Mouse (Mus musculus) forebrain, embryonic 14.5 days (tissue): ENCODE data around the gene Rom1. TPM values are rescaled to one million over a fixed set of nuclear protein-coding genes. Genes with fewer than 3 reads are reported as not detected.
A peak's percentile ranks its signal among the peaks of the same experiment; 100 is the strongest.
"Not testable (repeated sequence)": the region's sequence is repeated elsewhere in the genome, so short reads cannot be mapped to it uniquely, and the experiment has no call there.

ENCODE experiments used
- ATAC-seq: fragments of 200-750 bp; cut with Nextera tagmentation; 2 replicates; pipeline ENCODE4 v1.8.0; 2017; ENCODE audit warnings: mild to moderate bottlenecking, moderate library complexity
- DNase-seq: peaks from one replicate; pipeline ENCODE4 v3.0.0-alpha.2; 2015; ENCODE audit warnings: low spot score
- H3K27ac ChIP-seq: fragments of 300-500 bp; sonication (generic); 2 replicates; pipeline ENCODE4 v1.5.1; 2014; ENCODE audit warnings: low read depth, mild to moderate bottlenecking, control low read depth, low read length, moderate library complexity
- H3K27me3 ChIP-seq: fragments of 300-500 bp; sonication (generic); replicated peaks from 2 replicates; pipeline ENCODE4 v1.6.1; 2014; ENCODE audit warnings: low read length, control low read depth, mixed read lengths; ENCODE audit not compliant: control insufficient read depth, insufficient read depth
- H3K36me3 ChIP-seq: fragments of 300-500 bp; sonication (generic); 2 replicates; pipeline ENCODE4 v1.6.1; 2014; ENCODE audit warnings: low read length, control low read depth; ENCODE audit not compliant: control insufficient read depth, insufficient read depth
- H3K4me1 ChIP-seq: fragments of 300-500 bp; sonication (generic); 2 replicates; pipeline ENCODE4 v1.6.1; 2014; ENCODE audit warnings: antibody characterized with exemption, low read length, control low read depth; ENCODE audit not compliant: control insufficient read depth, insufficient read depth
- H3K4me2 ChIP-seq: fragments of 300-500 bp; sonication (generic); 2 replicates; pipeline ENCODE4 v1.6.1; 2014; ENCODE audit warnings: mild to moderate bottlenecking, control low read depth, low read length
- H3K4me3 ChIP-seq: fragments of 300-500 bp; sonication (generic); 2 replicates; pipeline ENCODE4 v1.5.1; 2014; ENCODE audit warnings: low read depth, low read length, control low read depth
- H3K9ac ChIP-seq: fragments of 300-500 bp; sonication (generic); 2 replicates; pipeline ENCODE4 v1.6.1; 2014; ENCODE audit warnings: mild to moderate bottlenecking, low read length, control low read depth, moderate library complexity
- H3K9me3 ChIP-seq: fragments of 300-500 bp; sonication (generic); replicated peaks from 2 replicates; pipeline ENCODE4 v1.6.1; 2016; ENCODE audit warnings: low read length, control low read depth, mixed read lengths; ENCODE audit not compliant: control insufficient read depth
- WGBS: fragments of 180-500 bp; shearing (Covaris S2); extraction: QIAGEN DNeasy Blood & Tissue Kit; methylation state at CpG from one replicate; pipeline ENCODE4 v1.1.7; 2014; 5-methylcytosine and 5-hydroxymethylcytosine counted together
- polyA plus RNA-seq: library from polyadenylated mRNA; unstranded; fragments of >200 nt; fragmentation: Nextera tagmentation; extraction: Ambion mirVana; gene quantifications from 2 replicates; pipeline ENCODE4 v1.2.1, GENCODE M21; 2014

The Rom1 gene
- polyA plus RNA-seq = 0.93 and 0.99 TPM in 2 replicates

DNA sequence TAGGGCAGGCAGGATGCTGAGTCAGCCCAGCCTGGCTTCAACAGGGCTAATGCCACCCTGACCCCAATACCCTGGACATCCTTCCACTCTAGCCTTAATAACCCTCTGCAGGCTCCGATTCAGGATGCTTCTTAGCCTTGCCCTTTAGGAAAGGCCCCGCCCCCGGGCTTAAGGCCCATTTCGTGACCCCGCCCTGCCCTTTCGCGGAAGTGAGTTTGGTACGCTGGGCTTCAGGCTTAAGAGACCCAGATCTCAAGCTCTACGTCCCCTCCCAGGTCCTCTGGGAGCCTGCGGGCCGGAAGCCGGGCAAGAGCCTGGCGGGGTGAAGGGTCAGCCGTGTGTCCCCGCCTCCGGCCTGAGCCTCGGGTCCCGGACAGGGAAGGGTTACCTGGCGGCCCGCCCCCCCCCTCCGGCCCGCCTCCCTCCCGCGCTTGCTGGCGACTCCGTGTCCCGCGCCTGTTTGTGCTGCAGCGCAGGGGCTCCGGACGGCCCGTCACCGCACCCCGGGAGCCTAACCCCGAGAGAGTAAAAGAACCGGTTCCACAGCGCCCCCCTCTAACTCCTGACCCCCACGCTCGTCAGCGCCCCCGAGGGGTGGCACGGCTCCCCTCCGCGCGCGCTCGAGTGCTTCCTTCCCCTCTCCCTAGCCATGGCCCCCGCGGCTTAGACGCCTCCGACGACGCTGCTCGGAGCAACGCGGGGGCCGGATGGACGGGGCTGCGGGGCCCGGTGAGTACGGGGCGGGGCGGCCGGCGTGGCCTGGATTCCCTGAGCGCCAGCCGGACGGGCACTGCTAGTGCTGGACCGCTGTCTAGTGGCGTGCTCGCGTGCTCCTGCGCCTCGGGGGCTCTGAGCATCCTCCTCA, at the start of gene Rom1, which contains the start of gene Eml3:
Gene Rom1 (minus strand): TSS at position 133 of the 865 bp plus-strand sequence.
Gene Eml3 (plus strand): TSS at position 329 of the 865 bp plus-strand sequence.
- Histone ChIP-seq H3K9me3 (no peaks in the 10 kb centered on the region), H3K4me1 (no peaks in the 10 kb centered on the region; the same call in 1 of the 2 replicates), H3K27me3 (no peaks in the 10 kb centered on the region), H3K27ac (no peak within 1 kb of the TSS), H3K4me3 (peak within 1 kb of the TSS; percentile 48), H3K36me3 (peaks cover 29% of the 10 kb centered on the region), H3K4me2 (peak within 1 kb of the TSS; percentile 73), H3K9ac (peak within 1 kb of the TSS; percentile 68)
- ATAC-seq = peak; percentile 72
- DNase-seq = peak; percentile 44
- under 1% methylated on average over 68 of the region's 74 CpGs for WGBS

DNA sequence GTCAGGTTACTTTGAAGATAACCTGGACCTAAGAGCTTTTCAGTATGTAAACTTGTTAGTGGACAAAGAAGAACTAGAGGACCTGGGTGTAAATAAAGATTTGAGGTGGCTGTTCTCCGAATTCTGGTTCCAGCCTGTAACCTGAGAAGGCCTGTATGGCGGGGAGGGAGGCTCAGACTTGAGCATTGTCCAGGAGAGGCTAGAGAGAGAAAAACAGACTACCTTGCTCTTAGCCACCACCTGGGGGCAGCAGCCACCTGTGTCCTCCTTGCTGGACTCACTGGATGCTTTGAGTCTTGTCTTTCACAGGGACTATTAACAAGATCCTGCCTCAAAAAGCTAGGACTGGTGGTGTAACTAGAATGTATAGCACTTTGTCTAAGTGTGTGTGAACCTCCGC, 47.4 kb upstream of the Rom1 start:
- Histone ChIP-seq H3K4me2 (no peak overlapping the region), H3K4me3 (no peak overlapping the region), H3K27me3 (no peaks in the 10 kb centered on the region), H3K27ac (no peak overlapping the region), H3K9ac (no peak overlapping the region), H3K4me1 (no peaks in the 10 kb centered on the region), H3K36me3 (peaks cover 91% of the 10 kb centered on the region), H3K9me3 (no peaks in the 10 kb centered on the region)
- ATAC-seq = peak; percentile 60
- DNase-seq = peak; percentile 64
- 42% methylated on average over 3 of the region's 3 CpGs for WGBS

- Histone ChIP-seq H3K27ac (no peak overlapping the region), H3K9ac (no peak overlapping the region), H3K4me2 (no peak overlapping the region), H3K27me3 (no peaks in the 10 kb centered on the region), H3K4me1 (no peaks in the 10 kb centered on the region), H3K36me3 (peaks cover 98% of the 10 kb centered on the region), H3K9me3 (no peaks in the 10 kb centered on the region), H3K4me3 (no peak overlapping the region)
- 93% methylated on average over 2 of the region's 2 CpGs for WGBS
- DNase-seq (no peak), ATAC-seq (no peak)
Measured at GRCm38 (mm10) chr19:8975491-8975890, 46.3 kb upstream of the Rom1 start.

GRCm38 (mm10) chr19:8974638-8975037, 45.5 kb upstream of the Rom1 start:
- H3K4me2 ChIP-seq = no peak overlapping the region
- H3K36me3 ChIP-seq = peaks cover 98% of the 10 kb centered on the region
- 95% methylated on average over 1 of the region's 1 CpGs for WGBS
- H3K27ac ChIP-seq = no peak overlapping the region
- H3K9me3 ChIP-seq = no peaks in the 10 kb centered on the region
- no peaks in the 10 kb centered on the region for H3K27me3 ChIP-seq
- no peak overlapping the region for H3K9ac ChIP-seq
- DNase-seq = no peak
- H3K4me3 ChIP-seq = no peak overlapping the region
- no peaks in the 10 kb centered on the region for H3K4me1 ChIP-seq
- no peak for ATAC-seq

- H3K36me3 ChIP-seq = peaks cover 87% of the 10 kb centered on the region
- DNase-seq, H3K4me3 ChIP-seq, H3K27ac ChIP-seq, H3K4me1 ChIP-seq, H3K9me3 ChIP-seq, H3K9ac ChIP-seq, H3K27me3 ChIP-seq, ATAC-seq, H3K4me2 ChIP-seq: not testable (repeated sequence)
- 94% methylated on average over 8 of the region's 8 CpGs for WGBS
Measured at GRCm38 (mm10) chr19:8972491-8972890, 43.3 kb upstream of the Rom1 start.

DNA sequence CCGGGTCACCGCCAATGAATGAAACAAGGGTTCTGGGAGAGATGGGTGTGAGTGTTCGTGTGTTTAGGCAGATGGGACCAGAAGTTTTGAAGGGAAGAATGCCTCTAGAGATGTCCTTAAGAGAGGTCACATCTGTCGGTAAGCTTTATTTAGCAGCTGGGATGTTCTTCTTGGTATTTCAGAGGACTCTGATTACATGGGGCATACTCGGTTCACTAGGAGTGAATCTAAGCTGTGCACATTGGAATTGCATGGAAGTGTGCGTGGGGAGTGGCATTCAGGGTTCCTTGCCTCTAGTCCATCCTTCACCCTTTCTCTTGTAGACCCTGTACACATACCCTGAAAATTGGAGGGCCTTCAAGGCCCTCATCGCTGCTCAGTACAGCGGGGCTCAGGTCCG, 38.7 kb upstream of the Rom1 start:
- no peak for DNase-seq
- WGBS = under 1% methylated on average over 8 of the region's 9 CpGs
- H3K4me2 ChIP-seq = peak overlapping the region; percentile 85
- peak overlapping the region; percentile 92 for H3K9ac ChIP-seq
- H3K36me3 ChIP-seq = peaks cover 74% of the 10 kb centered on the region
- H3K9me3 ChIP-seq = no peaks in the 10 kb centered on the region
- H3K27ac ChIP-seq = no peak overlapping the region; the same call in 1 of the 2 replicates
- no peak for ATAC-seq
- peaks cover 10% of the 10 kb centered on the region for H3K4me1 ChIP-seq
- H3K27me3 ChIP-seq = no peaks in the 10 kb centered on the region
- peak overlapping the region; percentile 80 for H3K4me3 ChIP-seq

DNA sequence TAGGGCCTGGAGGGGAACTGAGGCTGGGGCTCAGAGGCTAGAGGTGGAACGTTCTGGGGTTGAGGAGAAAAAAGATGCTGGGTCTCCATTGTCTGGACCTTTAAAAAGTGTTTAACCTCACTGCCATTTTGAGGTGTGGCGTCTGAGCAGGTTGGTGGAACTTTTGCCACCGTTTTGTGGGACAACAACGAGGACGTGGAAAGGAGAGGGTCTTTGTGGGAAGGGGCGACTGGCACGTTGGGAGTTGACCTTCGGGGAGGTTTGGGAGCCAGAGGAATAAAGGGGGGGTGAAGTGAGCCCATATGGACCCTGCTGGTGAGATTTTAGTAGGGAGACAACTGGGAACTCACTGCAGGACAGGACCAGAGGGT, 38.2 kb upstream of the Rom1 start:
- DNase-seq = no peak
- peaks cover 10% of the 10 kb centered on the region for H3K4me1 ChIP-seq
- H3K4me3 ChIP-seq = peak overlapping the region; percentile 80
- ATAC-seq = peak; percentile 1; the same call in 1 of the 2 replicates
- 0% methylated on average over 8 of the region's 8 CpGs for WGBS
- H3K9me3 ChIP-seq = no peaks in the 10 kb centered on the region
- no peaks in the 10 kb centered on the region for H3K27me3 ChIP-seq
- peak overlapping the region; percentile 92 for H3K9ac ChIP-seq
- H3K4me2 ChIP-seq = peak overlapping the region; percentile 85
- H3K27ac ChIP-seq = peak overlapping the region; percentile 74; the same call in 1 of the 2 replicates
- H3K36me3 ChIP-seq = peaks cover 74% of the 10 kb centered on the region

DNA sequence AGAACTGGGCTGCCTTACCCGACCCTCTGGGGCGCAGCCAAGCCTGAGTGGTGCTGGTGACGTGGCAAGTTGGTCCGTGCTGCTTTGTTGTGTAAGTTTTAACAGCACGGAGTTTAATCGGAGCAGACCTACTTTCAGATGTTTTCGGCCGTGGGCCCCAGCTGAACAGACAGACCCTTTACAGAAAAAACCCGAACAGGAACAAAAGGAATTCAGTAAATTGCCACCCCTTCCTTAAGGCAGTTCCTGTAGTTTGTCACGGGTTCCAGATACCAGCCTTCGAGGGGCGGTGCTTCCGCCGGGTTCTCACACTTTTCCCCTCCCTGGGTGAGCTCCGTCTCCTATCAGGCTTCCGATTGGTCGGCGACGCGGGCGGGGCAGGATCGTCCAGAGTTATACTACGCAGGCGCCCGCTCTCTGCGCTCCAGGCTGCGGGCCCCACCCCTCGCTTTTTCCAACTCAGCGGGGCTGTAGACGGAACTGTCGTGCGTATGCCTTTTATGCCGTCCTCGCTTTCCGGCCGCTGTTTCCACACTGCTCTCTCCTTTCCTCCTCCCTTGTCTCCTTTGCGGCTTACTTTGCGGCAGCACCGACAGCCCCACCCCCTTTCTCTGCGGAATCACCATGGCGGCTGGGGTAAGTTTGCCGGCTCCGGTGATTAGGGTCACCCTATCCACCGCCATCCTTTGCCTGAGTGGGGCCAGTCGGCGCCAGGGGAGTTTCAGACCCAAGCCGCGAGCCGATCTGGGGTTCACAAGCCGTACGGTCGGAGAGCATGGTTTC, 37.6 kb upstream of the Rom1 start, which contains the start of gene Eef1g:
Gene Eef1g (plus strand): TSS at position 452 of the 783 bp plus-strand sequence.
- Histone ChIP-seq H3K4me2 (peak within 1 kb of the TSS; percentile 85), H3K4me1 (peaks cover 10% of the 10 kb centered on the region), H3K4me3 (peak within 1 kb of the TSS; percentile 80), H3K9ac (peak within 1 kb of the TSS; percentile 92), H3K9me3 (no peaks in the 10 kb centered on the region), H3K27me3 (no peaks in the 10 kb centered on the region), H3K27ac (peak within 1 kb of the TSS; percentile 83), H3K36me3 (peaks cover 74% of the 10 kb centered on the region)
- under 1% methylated on average over 52 of the region's 52 CpGs for WGBS
- DNase-seq (peak; percentile 100), ATAC-seq (peak; percentile 99)
